Mouse (Mus musculus) cerebellum, postnatal 4 days (tissue): ENCODE measurements around the gene Lhpp.

ENCODE experiments used
- DNase-seq, 2 experiments: peaks; one replicate each; pipeline ENCODE4 v3.0.0; 2022; ENCODE audit warnings: low spot score in 2 of 2, mixed read lengths in 1 of 2

The Lhpp gene

GRCm38 (mm10) chr7:132610468-132611318, at the start of gene Lhpp:
Lhpp (plus strand) TSS chr7:132610638.
- DNase-seq: peak; percentile 39 to 67

- DNase-seq: no peak
These were observed 44.6 kb upstream of the Lhpp start for GRCm38 (mm10) chr7:132565831-132566230.

DNA sequence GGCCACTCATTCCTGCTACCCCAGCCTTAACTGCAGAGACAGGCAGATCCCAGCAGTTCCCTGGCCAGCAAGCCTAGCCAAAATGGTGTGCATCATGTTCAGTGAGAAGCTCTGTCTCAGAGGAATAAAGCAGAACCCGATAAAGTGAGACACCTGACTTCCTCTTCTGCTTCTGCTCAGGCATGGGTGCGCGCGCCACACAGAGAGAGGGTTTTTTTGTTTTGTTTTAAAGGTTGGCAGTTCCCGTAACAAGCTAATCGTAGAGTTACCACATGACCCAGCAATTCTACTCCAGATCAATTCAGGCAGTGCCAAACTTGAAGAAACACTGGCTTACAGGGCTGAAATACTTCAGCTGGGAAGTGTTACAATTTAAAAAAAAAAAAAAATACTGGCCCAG, 41.6 kb upstream of the Lhpp start:
- DNase-seq: no peak

GRCm38 (mm10) chr7:132570071-132570470, 40.4 kb upstream of the Lhpp start:
- DNase-seq: no peak

DNA sequence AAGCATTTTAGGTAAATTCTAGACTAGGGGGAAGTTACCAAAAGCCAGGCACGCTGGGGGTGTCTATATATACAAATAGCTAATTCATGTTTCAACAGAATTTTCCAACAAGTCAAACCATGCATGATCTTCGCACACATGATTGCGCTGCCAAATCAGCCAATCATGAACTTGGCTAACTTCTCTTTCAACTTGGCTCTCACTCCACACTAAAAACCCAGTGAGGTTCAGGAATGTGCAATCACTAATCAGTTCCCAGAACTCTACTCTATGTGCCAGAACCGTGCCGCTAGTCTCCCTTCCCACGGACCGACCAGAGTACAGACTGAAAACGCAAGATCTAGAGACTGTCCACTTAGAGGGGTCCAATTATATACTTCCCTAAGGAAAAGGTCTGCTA, 39.0 kb upstream of the Lhpp start:
- peak in 1 of 2 experiments; percentile 27 for DNase-seq

DNA sequence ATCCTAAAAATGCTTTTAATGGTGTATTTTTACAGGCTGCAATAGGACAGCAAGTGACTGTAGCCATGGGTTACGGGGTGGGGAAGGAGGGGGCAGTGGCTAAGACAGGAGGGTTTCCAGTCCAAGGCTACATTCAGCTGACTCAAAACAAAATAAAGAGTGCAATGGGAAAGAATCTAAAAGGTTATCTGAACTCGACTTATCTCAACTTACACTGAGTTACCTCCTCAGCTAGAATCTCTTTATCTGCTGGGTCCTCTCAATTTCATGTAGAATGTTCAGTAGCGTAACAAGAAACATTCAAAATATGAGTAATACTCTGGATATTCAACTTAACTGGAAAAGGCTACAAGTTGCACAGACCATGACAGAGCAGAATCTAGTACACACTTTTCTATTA, 37.7 kb upstream of the Lhpp start:
- DNase-seq: no peak

DNA sequence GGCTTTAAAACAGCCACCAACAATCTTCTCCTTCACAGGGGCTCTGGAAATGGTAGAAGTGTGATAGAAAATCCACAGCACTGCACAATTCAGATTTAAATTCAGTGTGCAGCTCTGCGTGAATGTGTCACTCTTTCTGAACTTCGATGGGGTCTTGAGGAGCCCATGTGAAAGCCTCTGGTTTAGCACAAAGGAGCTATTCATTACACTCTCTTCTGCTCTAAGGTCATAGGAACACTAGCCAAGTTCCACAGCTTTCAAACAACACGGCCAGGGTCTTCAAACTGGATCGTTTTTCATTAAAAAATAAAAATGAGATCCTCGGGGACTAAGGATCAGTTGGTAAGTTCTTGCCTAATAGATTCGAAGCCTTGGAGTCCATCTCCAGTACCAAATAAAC, 37.2 kb upstream of the Lhpp start:
- DNase-seq: no peak

- no peak for DNase-seq
These were observed 35.8 kb upstream of the Lhpp start for GRCm38 (mm10) chr7:132574646-132575045.

- DNase-seq: peak; percentile 68 to 79
These were observed 34.8 kb upstream of the Lhpp start for GRCm38 (mm10) chr7:132575623-132576022.

- peak; percentile 85 to 91 for DNase-seq
These were observed 34.3 kb upstream of the Lhpp start, which contains the start of gene Oat for GRCm38 (mm10) chr7:132576116-132576650. Oat (minus strand) TSS chr7:132576398.

GRCm38 (mm10) chr7:132576891-132577290, 33.5 kb upstream of the Lhpp start:
- no peak for DNase-seq

- no peak for DNase-seq
These were observed 29.9 kb upstream of the Lhpp start for GRCm38 (mm10) chr7:132580511-132580910.

DNA sequence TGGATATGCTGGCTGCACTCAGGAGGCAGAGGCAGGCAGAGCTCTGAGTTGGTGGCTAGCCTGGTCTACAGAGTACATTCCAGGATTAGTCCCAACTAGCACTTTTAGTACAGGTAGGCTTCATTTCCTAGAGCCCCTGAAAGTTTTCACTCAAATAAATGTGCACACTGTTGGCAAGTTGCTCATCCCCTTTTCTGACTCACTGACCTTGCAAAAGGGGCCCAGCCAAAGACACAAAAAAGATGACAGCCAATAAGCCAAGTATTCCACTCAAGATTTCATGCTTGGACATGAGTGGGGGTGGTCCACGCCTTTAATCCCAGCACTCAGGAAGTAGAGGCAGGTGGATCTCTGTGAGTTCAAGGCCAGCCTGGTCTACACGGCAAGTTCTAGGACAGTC, 29.0 kb upstream of the Lhpp start:
- no peak for DNase-seq

- no peak for DNase-seq
These were observed 24.5 kb upstream of the Lhpp start for GRCm38 (mm10) chr7:132585695-132586491.

DNA sequence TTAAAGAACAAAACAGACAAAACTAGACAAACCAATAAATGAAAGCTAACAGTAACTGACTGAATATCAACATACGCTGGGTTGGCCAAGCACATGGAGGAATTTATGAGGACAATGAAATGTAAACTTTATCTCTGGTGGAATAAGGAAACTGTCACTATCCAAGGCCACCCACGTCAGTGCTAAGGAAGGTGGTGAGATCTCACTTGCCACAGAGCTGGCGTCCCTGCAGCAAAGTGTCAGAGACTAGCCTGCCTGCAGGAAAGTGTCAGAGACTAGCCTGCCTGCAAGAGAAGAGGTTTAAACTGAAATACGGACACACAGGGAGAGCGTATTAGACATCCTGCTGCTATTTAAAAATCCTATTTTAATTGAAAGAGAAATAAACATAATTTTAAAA, 23.3 kb upstream of the Lhpp start:
- no peak for DNase-seq

- DNase-seq: no peak
These were observed 20.8 kb upstream of the Lhpp start for GRCm38 (mm10) chr7:132589610-132590009.

GRCm38 (mm10) chr7:132593762-132594161, 16.7 kb upstream of the Lhpp start:
- DNase-seq: no peak

- DNase-seq: no peak
These were observed 16.1 kb upstream of the Lhpp start for GRCm38 (mm10) chr7:132594325-132594724.

DNA sequence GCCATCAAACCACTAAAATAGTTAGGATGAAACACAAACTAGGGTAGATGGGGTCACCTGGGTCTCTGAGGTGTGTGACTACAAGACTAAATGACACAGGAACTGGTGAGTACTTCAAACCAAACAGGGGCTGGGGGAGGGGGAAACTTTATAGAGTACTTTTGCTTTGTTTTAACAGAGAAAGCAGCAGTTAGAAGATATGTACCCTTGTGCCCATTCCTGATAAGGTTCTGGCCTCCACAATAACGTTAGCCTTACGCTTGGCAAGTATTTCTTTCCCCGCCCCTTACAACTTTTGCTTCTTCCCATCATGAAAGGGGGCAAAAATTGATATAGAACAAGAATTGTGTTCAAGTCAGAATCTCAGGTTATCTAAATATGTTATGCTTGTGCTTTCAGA, 14.7 kb upstream of the Lhpp start:
- DNase-seq: no peak

DNA sequence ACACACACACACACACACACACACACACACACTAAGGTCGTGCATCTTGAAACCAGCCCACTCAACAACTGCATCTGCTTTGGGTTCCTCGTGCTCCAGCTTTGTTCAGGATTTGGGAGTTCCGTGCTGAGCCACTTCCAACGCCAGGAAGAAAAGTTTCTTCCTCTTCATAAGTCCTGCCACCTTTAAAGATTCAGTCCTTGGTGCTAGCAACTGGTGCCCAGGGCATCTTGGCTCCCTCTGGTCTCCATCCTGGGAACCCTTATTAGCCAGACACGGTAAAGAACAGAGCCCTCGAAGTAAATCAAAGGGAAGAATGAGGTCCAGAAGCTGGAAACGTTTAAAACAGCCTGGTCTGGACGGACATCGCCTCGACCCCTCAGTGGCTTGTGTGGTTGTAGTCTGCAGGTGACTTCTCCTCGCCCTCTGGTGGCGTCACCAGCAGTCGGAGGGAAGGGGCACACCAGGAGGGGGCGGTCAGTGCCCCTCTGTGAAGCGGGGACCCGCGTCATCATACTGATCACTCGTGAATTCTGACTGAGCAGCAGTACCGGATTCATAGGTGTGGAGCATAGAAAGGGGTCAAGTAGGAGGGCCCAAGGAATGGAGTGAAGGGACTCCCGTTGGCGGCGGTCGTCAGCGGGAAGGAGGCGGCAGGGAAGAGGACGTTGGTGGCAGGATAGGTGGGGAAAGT, 13.7 kb upstream of the Lhpp start:
- DNase-seq: no peak

DNA sequence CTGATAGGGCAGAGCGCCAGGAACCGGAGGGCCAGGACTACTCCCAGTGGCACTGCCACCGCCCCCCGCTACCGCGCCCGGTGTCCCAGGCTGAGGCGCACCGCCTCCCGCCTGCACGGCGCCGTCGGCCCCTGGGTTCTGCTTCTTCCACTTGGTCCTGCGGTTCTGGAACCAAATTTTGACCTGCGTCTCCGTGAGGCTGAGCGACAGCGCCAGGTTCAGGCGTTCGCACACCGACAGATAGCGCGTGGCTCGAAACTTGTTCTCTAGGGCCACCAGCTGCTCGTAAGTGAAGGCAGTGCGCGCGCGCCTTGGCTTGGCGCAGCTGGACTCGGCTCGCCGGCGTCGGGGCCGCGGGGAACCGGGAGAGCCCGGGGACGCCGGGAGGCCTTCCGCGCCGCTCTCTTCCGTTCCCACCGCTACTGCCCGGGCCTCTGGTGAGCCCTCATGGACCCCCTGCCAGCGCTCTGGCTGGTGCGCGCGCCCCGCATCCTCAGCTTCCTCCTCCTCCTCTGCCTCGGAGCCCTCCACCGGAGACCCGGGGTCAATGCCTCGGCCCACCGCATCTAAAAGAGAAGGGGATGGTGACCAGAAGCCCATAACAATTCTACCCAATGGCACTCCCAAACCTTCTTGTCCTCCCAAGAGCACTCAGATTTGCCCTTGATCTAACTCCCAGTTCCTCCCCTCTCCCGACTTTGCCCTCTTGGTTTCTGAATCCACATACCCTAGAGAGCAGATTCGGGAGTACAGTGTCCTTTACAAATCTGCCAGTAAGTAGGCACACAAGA, 13.0 kb upstream of the Lhpp start:
- DNase-seq: no peak
